Mouse (Mus musculus): ENCODE data around the gene S100a13.

Gene S100a13

DNA sequence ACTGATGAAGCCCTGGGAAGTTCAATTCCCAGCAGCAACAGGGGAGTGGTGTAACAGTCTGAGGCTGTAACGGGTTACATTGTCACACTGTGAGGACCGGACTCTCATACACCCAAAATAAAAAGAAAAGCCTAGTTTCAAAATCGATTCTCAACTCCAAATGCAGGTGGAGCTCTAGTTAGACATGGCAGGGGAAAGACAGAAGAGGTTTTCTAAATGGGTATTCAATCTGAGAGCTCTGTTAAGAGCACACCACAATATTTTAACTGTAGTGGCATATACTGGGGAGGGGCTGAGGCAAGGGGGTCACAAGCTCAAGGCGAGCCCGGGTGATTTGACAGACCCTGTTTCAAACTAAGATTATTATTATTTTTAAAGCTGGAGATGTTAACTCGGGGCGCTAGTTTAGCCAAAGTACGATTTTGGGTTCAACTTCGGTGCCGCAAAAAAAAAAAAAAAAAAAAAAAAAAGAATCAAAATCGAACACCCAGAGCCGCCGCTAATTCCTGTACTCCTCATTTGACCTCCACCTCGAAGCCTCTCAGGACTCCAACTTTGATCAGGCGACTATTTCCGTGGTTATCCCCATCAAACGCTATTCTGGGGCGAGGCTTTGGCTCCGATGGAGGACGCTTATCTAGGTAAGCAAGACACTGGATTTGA lies 5.8 kb upstream of the S100a13 start:
- no peak for DNase-seq (ENCODE audit: low spot score)

DNA sequence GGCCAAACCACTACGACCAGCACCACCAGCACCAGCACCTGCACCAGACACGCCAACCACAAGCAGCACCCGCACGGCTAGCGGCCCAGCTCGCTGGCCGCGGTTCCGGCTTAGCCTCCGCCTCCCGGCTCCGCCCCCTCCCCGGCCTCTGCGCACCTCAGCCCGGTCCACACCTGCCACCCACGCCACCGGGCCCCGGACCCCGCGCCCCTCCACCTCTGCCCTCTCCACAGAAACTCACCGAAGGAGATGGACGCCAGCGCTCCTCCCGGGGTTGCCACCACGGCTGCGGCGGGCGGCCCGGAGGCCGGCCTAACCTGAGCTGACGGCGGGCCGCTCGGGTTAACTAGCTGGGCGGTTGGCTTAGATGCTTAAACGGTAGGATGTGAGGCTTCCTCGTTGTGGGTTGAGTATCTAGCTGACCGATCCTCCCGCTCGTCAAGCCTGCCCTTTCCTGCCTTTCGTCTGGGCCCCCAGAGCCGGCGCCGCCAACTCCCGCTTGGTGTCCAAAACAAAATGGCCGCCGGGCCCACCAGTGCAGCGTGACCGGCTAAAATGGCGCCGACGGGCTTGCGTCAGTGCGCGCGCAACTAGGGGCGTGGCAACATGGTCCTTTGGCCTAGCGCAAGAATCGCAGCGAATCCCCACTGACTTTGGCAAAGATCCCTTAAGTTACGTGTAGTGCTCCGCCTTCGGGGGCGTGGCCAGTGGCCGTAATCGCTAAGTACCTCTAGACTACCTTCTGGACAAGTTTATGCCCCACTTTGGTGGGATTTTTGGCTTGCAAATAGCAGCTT lies 5.1 kb upstream of the S100a13 start, which contains the start of gene Chtop:
Gene Chtop, minus strand, starts transcription at position 549 of the 797 bp plus-strand sequence.
- DNase-seq (ENCODE audit: low spot score), result peak; percentile 95

DNA sequence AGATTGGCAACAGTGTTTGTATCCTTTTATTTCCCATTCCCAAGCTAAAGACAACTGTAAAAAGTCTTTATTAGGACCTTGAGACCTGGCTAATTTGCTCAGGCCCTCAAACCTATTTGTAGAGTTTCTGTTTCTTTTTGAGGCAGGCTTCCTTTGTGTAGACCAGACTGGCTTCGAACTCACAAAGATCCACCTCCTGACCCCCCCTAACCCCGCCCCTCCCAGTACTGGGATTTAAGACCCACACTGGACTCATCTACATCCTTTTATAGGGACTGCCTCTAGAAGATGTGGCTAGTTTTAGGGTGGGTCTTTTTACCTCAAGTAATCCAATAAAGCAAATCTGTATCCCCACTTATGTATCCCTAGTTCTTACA lies 4.5 kb upstream of the S100a13 start:
- DNase-seq (ENCODE audit: low spot score), result no peak

DNA sequence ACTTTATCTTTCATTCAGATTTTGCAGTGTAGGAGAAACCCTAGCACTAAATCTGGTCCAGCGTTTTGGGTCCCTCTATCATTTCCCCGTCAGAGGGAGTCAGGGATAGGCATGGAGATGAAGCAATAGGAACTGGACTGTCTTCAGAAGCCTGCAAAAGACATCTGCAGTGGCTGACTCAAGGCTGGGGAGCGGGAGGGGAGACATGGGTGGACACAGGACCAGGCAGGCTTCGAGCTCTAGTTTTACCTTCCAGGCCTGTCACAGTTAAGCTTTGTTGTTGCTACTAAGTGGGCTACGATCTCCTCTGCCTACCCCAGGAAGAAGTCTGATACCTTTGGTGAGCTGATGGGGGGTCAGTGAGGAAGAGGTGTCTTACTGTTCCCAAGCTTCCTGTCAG lies 2.0 kb upstream of the S100a13 start:
- no peak for DNase-seq (ENCODE audit: low spot score)

DNA sequence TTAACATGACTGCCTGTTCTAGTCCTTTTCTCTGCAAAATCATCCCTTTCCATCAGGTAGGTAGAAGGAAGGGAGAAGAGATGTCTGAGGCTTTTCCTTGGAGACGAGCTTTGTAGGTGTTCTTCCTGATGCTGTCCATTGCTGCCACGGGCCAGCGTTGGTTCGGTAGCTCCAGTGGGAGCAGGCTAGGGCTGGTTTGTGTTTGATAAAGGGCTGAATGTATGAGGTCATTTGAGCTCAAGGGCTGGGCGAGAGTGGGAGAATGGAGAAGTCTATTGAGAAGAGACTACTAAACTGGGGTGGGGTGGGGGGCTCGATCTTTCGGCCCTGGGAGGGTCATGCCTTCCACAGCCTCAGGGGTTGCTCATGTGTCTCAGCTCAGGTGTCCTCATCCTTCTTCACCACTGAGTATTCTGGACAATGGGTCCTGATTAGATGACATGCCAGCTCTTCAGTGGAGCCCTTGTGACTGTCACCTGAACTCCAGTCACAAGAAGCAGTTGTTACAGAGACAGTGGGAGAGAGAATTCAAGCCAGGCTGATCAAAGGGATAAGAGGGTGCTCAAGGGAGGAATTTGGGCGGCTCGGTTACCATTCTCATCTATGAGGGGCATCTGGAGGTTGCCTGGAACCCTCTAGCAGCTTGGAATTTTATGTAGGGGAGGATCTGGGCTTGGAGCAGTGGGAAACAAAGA lies 1.1 kb upstream of the S100a13 start:
- DNase-seq (ENCODE audit: low spot score), result no peak

DNA sequence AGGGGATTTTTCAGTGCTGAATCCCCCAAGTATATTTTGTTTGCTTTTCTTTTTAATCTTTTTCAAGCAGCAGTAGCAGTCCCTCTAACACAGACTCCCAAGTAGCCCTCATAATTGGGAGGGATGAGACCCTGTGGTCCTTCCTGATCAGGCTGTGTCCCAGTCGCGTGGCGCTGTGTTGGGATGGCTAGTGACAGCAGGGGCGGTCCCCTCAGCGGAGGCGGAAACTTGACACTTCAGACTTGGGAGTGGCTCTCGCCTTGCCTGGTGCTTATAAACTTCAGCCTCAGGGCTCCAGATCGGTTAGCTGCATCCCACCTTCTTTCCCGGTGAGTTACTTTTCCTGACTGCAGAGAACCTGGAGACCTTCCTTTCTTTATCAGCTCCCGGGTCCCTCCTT lies 456 bp downstream of the S100a13 start:
- no peak for DNase-seq (ENCODE audit: low spot score)

DNA sequence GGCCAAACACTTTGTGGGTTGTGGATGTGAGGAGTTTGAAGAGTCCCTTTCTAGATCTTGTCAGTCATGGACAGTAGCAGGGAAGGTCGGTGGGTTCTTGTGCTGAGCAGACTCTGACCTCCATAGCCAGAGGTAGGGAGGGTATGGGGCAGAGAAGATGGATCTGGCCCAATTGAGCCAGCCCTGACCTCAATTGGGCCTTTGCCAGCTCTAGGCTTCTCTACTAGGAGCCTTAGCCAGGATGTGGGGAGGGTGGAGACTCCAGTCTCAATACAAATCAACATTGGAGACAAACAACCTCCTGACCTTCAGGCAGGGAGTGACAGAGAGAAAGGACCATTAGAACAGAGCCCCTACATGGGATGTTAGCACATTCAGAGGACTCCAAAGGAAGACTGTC lies 1.0 kb downstream of the S100a13 start:
- DNase-seq (ENCODE audit: low spot score), result no peak

DNA sequence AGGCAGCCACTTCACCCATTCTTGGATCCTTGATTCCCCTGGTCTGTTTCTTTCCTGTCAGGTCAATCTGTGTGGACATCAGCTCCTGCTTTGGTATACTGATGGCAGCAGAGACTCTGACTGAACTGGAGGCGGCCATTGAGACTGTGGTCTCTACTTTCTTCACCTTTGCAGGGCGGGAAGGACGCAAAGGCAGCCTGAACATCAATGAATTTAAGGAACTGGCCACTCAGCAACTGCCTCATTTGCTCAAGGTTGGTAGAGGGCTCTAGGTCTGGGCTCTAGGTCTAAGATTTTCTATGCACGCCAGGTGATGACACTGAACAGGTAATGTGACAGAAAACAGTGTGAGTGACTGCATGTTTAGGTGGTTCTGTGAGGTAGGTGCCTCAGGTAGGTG lies 1.6 kb downstream of the S100a13 start:
- no peak for DNase-seq (ENCODE audit: low spot score)

DNA sequence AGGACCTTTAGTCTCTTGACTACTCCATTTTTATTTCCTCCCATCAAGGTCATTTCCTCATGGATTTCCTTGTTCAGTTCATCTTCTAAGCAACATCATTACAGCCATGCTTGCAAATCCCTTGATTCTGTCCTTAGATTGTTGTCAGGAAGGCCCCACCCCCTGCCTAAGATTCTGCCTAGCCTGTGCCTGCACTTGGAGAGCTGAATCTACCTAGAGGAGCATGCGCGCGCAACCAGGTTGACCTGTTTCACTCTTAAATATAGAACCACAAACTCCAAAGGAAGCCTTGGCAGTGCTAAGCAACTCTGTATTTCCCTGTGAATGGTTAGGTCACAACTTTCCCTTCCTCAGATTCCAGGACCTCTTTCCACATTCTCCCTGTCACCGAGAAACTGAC lies 3.5 kb downstream of the S100a13 start:
- no peak for DNase-seq (ENCODE audit: low spot score)

DNA sequence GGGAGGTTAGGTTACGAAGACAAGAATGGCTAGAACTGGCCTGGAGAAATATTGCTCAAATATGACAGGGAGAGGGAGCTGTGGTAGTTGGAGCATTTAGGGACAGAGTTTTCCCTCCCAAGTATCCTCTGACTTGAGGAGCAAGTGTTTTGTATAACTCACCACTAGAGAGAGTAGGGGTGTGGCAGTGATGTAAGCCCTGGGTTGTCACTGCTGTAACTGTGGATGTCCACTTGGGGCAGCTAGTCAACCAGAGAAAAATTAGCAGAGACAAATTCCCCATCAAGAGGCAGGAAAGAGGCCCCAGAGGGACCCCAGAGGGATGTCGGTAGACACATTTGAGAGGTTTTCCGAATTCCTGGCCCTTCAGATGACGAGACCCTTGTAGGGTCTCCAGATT lies 11.2 kb downstream of the S100a13 start:
- DNase-seq (ENCODE audit: low spot score), result peak; percentile 53

DNA sequence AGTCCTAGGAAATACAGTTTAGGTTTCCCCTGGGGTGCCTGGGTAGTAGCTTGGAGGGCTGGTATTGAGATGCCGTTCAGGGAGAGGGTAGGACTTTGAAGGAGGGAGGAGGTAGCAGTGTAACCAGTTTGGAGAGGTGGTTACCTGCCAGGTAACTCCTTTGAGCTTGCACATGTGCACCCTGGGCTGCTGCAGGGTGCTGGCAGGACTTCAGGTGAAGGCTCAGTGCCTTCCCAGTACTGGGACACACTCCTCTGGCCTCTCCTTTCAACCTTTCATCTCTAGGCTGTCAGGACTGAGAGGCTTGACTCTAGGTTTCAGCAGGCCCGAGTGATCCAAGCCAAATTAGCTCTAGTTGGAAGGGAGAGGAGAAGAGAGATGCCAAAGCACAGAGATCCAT lies 11.8 kb downstream of the S100a13 start:
- no peak for DNase-seq (ENCODE audit: low spot score)

DNA sequence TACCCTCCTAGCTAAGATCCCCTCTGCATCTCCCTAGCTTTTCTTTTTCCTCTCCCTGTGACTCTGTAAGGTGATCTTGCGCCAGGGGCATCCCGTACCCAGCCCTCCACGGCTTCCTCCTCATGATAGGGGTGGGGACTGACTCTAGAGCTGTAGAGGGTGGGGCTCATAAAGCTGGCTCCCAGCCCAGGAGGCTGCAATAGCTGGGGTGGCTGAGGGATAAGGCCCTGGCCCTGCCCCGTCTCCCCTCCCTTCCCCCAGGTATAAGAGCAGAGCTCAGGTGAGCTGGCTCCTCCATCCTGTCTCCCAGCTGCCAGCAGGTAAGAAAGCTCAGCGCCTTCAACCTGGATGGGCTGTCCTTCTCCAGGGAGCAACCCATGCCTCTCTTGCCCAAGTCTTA lies 12.3 kb downstream of the S100a13 start, which contains the start of gene S100a14:
Gene S100a14, plus strand, starts transcription at position 277 of the 400 bp plus-strand sequence.
- DNase-seq (ENCODE audit: low spot score), result no peak

DNA sequence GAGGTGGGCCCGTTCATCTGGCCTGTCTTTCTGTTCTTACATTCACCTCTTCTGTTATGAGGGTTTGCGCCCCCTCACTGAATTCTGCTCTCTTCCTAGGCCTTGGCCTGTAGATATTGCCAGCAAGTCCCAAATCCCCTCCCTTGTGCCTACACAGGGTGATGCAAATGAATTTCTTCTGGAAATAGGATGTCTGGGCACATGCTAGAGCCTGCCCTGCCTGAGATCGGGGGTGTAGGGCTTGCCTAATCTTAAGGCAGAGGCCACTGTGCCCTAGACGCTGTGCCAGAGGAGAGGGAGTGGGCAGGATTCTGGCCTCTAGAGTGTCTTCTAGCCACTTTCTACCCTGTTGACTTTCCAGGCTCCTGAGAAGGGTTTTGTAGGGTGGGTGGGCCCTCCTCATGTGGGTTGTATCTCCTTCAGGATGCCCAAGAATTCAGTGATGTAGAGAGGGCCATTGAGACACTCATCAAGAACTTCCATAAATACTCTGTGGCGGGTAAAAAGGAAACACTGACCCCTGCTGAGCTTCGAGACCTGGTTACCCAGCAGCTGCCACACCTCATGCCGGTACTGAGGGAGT lies 13.1 kb downstream of the S100a13 start:
- no peak for DNase-seq (ENCODE audit: low spot score)

DNA sequence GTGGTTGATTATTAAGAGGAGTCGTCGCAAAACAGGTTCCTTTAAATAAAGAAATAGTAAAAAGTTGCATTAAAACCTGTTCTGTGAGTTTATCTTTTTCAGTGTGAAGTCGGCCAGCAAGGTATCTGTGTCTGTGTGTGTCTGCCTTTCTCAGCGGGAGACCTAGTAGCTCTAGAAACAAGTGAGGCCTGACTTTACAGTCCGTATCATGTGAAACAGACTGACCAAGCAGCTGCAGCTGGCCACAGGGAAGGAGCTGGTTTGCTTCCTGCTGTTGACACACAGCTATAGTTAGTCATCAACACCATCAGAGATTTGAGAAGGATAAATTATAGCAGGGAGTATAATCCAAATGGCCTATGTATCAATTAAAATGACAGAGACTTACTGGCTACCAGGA lies 17.5 kb downstream of the S100a13 start:
- no peak for DNase-seq (ENCODE audit: low spot score)

DNA sequence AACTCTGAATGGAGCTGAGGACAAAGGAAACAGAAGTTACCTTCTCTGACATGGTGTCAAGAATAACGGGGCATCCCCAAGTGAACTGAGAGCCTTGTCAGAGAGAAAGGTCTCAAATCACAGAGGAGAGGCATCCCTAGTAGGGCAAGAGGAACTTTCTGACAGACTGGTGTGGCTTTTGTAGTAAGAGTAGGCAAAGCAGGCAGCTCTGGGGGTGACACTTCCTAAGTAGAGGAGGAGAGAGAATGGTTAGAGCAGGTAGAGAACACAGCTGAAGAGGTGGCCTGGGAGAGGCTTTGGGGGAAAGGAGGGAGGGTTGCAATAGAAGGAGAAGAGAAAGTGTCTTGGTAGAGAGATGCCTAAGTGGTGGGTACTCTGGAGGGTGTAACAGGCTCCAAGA lies 21.2 kb downstream of the S100a13 start:
- DNase-seq (ENCODE audit: low spot score), result no peak

DNA sequence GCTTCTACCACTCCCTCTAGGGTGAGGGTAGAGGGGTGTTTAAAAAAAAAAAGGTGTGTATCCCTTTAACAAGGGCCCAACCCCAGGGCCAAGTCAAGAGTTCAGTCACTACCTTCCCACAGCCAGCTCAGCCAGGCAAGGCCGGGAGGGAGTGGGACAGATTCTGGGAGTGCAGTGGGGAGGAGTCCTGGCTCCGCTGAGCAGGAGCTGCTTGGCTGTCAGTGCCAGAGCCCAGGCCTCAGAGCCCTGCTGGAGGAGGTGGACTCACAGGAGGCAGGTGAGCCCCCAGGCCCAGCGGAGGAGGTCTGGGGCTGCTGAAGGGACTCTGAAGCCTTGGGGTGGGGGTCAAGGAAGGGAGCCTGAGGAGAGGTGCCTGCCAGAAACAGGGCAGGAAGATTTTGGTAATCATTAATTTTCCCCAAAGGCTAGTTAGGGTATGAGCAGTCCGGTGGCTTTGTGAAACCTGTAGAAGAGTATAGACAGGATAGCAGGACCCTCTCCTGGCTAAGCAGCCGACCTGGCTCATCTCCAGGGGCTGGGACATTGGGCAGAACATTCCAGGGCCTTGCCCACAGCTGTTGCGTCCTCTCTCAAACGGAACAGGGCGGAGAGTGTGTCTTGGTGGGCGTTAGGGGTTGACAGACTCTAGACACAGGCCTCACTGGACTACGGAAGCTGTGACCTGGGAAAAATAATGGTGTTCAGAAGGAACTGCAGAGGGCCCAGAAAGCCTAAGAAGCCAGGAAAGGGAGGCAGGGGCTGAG lies 23.1 kb downstream of the S100a13 start, which contains the start of gene S100a16:
Gene S100a16, plus strand, starts transcription at position 114 of the 764 bp plus-strand sequence.
- DNase-seq (ENCODE audit: low spot score), result no peak

DNA sequence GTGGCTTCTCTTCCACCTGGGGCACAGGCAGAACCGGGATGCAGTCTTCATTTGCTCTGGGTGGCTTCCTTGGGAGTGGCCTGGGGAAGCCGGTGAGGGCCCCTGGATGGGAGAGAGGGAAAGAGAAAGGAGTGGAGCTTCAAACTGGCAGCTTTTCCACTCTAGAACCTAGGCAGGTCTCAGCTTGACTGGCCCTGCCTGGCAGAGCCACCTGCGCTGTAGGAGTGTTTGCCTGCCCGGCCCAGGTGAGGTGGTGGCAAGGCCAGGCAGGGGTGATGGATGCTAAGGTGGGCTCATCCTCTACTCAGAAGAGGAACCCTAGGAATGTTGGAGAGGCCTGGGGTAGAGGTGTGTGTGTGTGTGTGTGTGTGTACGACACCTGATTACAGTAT lies 23.7 kb downstream of the S100a13 start:
- DNase-seq (ENCODE audit: low spot score), result no peak

DNA sequence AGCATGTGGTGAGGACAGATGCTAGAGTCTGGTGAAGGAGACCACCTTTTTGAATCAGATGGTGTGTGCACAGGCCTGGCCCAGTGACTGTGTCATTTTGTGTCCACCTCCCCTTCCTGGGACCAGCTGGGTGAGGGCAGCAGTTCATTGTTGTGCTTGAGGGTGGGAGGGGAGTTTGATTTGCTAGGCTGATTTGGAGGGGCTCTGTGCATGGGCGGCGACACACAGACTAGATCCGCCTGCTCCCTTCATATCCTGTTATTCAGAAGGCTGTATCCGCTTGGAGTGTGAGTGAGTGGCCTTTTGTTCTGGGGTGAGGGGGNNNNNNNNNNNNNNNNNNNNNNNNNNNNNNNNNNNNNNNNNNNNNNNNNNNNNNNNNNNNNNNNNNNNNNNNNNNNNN lies 26.7 kb downstream of the S100a13 start:
- peak; percentile 15 for DNase-seq (ENCODE audit: low spot score)

DNA sequence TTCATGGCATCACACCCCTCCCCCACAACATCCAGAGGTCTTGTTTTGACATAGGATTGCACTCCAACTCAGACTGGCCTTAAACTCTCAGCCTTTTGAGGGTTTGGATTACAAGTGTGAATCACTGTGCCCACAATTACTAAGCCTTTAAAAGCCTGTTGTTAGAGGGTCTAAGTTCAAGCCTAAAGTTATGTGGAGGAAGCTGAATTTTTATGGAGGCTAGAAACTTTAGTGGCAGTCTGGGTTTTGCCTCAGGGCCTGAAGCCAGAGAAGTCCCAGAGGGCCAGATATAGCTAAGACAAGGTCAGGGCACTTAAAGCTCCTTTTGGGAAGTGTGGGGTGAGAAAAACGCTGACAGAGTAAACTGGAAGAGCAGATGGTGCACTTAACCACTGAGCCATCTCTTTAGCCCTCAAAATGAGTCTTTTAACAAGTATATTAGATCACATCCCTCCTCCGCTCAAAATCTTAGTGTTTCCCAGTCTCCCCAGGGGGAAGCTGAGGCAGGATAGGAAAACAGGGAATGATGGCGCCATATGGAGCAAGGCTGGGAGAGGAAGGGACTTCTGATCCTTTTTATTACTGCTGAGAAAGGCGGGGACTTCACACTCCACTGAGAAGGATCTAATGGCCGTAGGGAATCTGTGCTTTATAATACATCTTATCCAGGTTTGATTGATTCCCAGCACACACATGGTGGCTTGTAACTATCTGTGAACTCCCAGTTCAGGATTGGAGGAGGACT lies 35.6 kb downstream of the S100a13 start:
- DNase-seq (ENCODE audit: low spot score), result no peak

DNA sequence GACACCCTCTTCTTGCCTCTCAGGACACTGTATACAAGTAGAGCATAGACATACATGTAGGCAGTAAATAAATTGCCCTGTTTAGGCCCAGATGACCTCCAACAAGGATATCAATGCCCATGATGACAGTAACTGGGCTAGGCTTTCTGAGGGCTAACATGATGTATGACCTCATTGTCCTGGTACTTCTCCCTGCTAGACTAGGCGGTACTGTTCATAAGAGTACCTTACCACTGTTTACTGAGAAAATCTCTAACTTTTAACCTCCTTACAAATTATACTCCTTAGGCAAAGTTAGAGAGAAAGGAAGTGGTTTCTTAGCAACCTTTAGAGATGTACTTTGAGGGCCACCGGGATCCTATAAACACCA lies 36.2 kb downstream of the S100a13 start:
- DNase-seq (ENCODE audit: low spot score), result no peak

DNA sequence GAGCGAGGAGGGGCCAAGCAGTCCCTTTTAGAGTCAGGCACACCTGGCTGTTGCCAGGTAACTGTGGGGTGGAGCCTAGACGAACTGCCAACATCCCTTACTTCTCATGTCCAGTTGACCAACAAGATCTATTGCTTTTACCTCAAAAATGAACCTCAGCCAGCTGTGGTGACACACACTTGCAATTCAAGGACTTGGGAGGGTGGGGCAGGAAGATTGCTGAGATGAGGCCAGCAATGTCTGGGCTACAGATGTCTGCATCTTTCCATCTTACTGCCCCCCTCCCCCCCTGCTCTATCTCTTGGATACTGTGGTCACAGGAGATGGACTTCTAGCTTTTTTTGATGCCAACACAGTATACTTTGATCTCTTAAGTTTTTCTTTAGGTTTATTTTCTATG lies 38.0 kb downstream of the S100a13 start:
- DNase-seq (ENCODE audit: low spot score), result no peak
